ENCODE assay signal across 2 mouse cellular contexts in the genomic region with DNA sequence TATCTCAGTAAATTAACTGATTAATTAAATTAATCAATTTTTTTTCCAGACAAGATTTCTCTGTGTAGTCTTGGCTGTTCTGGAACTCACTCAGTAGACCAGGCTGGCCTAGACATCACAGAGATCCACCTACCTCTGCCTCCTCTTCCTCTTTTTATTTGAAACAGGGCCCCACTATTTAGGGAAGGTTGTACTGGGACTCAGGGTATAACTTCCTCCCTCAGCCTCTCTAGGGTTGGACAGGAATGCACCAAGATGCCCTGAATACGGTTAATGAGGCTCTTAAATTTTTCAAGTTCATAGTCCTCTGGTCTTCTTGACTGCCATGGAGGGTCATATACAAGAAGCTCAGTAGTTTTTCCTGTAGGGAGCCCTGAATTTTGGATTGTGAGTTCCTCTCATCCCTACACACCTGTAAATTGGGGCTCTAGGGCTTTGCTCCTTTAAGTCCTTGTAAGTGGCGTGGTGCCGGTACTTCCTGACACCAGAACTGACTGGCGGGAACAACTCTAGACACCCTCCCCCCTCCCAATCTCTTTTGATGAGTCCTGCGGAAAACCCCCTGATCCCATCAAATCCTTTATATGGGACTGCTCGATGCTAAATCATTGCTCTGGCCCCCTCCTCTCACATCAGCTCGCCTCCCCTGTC.
TF ChIP-seq lines count a peak whose summit lies in the region.

No protein-coding gene starts in this region.

TF ChIP-seq in C2C12, 6 proteins besides CTCF, POLR2A, EP300 and RAD21:
- TF ChIP-seq MYOG (IDR thresholded peaks at IDR 0.05; ENCODE audit: control insufficient read depth, extremely low read depth, insufficient read length): no peak
- TF ChIP-seq MAX (IDR thresholded peaks at IDR 0.05): no peak
- no peak for TF ChIP-seq USF1 (IDR thresholded peaks at IDR 0.05; ENCODE audit: low read depth)
- no peak for TF ChIP-seq FOSL1 (IDR thresholded peaks at IDR 0.05; ENCODE audit: insufficient read depth, low read length, poor library complexity, severe bottlenecking)
- TF ChIP-seq MYOD1 (IDR thresholded peaks at IDR 0.05; ENCODE audit: control insufficient read depth, insufficient read length, low read depth): no peak
- TF ChIP-seq CEBPB (IDR thresholded peaks at IDR 0.05; ENCODE audit: low read depth): no peak

TF ChIP-seq in CH12.LX, 34 proteins besides CTCF, POLR2A, EP300 and RAD21:
- TF ChIP-seq KAT2A (IDR thresholded peaks at IDR 0.05; ENCODE audit: insufficient replicate concordance, low read length) (no peak), ZMIZ1 (IDR thresholded peaks at IDR 0.05; ENCODE audit: low read depth, low read length) (no peak), E2F4 (IDR thresholded peaks at IDR 0.05; ENCODE audit: insufficient replicate concordance, low read depth, low read length) (0 out of 2 replicates have a peak, but pooled peaks have one; percentile 76), ELF1 (IDR thresholded peaks at IDR 0.05; ENCODE audit: low read depth, low read length) (peak; percentile 55), MEF2A (IDR thresholded peaks at IDR 0.05; ENCODE audit: borderline replicate concordance, low read depth, low read length) (0 out of 2 replicates have a peak, but pooled peaks have one; percentile 27), SIN3A (IDR thresholded peaks at IDR 0.05; ENCODE audit: low read length) (0 out of 2 replicates have a peak, but pooled peaks have one; percentile 13), IRF4 (IDR thresholded peaks at IDR 0.05; ENCODE audit: low read depth, low read length) (0 out of 2 replicates have a peak, but pooled peaks have one; percentile 15), HCFC1 (IDR thresholded peaks at IDR 0.05; ENCODE audit: low read depth, low read length) (no peak; the same call in 1 of the 2 replicates), MYC (IDR thresholded peaks at IDR 0.05; ENCODE audit: low read depth, low read length) (peak; percentile 72)
